Mouse (Mus musculus) intestine, embryonic 15.5 days (tissue): ENCODE data around the gene Gpr179. TPM values are rescaled to one million over a fixed set of nuclear protein-coding genes. Genes with fewer than 3 reads are reported as not detected.
"Not testable (repeated sequence)": the region's sequence is repeated elsewhere in the genome, so short reads cannot be mapped to it uniquely, and the experiment has no call there.

Experiments
- ATAC-seq: fragments of 200-750 bp; cut with Nextera tagmentation; 2 replicates; pipeline ENCODE4 v1.8.0; 2017; ENCODE audit warnings: moderate TSS enrichment, moderate library complexity
- H3K27ac ChIP-seq: fragments of 300-500 bp; sonication (generic); 2 replicates; pipeline ENCODE4 v1.5.1; 2015; ENCODE audit warnings: mild to moderate bottlenecking, inconsistent platforms
- H3K27me3 ChIP-seq: fragments of 300-500 bp; sonication (generic); replicated peaks from 2 replicates; pipeline ENCODE4 v1.6.1; 2015; ENCODE audit warnings: inconsistent platforms
- H3K36me3 ChIP-seq: fragments of 300-500 bp; sonication (generic); 2 replicates; pipeline ENCODE4 v1.6.1; 2015; ENCODE audit warnings: inconsistent platforms
- H3K4me1 ChIP-seq: fragments of 300-500 bp; sonication (generic); replicated peaks from 2 replicates; pipeline ENCODE4 v1.6.1; 2015; ENCODE audit warnings: inconsistent platforms
- H3K4me2 ChIP-seq: fragments of 300-500 bp; sonication (generic); replicated peaks from 2 replicates; pipeline ENCODE4 v1.6.1; 2015; ENCODE audit warnings: mild to moderate bottlenecking, inconsistent platforms
- H3K4me3 ChIP-seq: fragments of 300-500 bp; sonication (generic); replicated peaks from 2 replicates; pipeline ENCODE4 v1.5.1; 2015; ENCODE audit warnings: inconsistent platforms
- H3K9ac ChIP-seq: fragments of 300-500 bp; sonication (generic); 2 replicates; pipeline ENCODE4 v1.6.1; 2015; ENCODE audit warnings: inconsistent platforms
- H3K9me3 ChIP-seq: fragments of 300-500 bp; sonication (generic); 2 replicates; pipeline ENCODE4 v1.6.1; 2016; ENCODE audit warnings: inconsistent platforms
- WGBS: fragments of 180-500 bp; shearing (Covaris S2); methylation state at CpG from one replicate; pipeline ENCODE4 v1.1.7; 2015; 5-methylcytosine and 5-hydroxymethylcytosine counted together
- polyA plus RNA-seq: library from polyadenylated mRNA; unstranded; fragments of >200 nt; fragmentation: Nextera tagmentation; extraction: Ambion mirVana; gene quantifications from 2 replicates; pipeline ENCODE4 v1.2.1, GENCODE M21; 2015

The Gpr179 gene
- polyA plus RNA-seq, 1 experiment from 2014 or later: 0.20 TPM

DNA sequence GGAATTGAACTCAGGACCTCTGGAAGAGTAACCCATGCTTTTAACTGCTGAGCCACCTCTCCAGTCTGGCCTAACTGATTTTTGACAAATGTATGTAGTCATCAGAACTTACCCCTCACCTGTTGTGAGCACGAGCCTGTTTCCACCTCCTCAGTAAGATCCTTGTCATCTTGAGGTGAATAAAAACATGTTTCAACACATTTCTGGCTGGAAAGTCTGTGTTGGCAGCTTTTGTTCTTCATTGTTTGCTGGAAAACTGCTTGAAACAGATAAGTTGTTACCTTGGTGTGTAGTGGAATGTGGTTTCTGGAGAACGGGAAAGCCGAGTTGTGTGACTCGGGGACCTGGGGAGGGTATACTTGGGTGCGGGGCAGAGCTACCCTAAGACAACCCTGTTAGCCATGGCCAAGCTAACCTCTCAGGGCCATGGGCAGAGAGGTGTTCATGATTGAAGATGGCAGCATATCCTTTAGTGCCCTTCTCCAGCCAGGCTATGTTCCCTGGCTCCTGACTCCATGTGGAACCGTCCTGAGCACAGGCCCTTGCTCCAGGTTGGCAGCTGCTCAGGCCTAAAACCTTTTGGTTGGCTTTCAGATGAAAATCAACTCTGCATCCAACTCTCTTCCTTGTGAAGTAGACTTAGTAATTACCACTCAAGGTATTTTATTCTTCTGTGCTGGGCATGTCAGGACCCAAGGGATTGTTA is 20.4 kb upstream of the Gpr179 start:
- 87% methylated on average over 6 of the region's 6 CpGs for WGBS
- ATAC-seq: no peak
- no peak overlapping the region for H3K9ac ChIP-seq
- 0 out of 2 replicates have a peak, but pooled peaks cover 3% of the 10 kb centered on the region for H3K4me1 ChIP-seq
- H3K27ac ChIP-seq: no peak overlapping the region
- no peaks in the 10 kb centered on the region for H3K27me3 ChIP-seq
- H3K9me3 ChIP-seq: no peaks in the 10 kb centered on the region
- H3K4me3 ChIP-seq: no peak overlapping the region
- no peaks in the 10 kb centered on the region for H3K36me3 ChIP-seq
- H3K4me2 ChIP-seq: no peak overlapping the region

DNA sequence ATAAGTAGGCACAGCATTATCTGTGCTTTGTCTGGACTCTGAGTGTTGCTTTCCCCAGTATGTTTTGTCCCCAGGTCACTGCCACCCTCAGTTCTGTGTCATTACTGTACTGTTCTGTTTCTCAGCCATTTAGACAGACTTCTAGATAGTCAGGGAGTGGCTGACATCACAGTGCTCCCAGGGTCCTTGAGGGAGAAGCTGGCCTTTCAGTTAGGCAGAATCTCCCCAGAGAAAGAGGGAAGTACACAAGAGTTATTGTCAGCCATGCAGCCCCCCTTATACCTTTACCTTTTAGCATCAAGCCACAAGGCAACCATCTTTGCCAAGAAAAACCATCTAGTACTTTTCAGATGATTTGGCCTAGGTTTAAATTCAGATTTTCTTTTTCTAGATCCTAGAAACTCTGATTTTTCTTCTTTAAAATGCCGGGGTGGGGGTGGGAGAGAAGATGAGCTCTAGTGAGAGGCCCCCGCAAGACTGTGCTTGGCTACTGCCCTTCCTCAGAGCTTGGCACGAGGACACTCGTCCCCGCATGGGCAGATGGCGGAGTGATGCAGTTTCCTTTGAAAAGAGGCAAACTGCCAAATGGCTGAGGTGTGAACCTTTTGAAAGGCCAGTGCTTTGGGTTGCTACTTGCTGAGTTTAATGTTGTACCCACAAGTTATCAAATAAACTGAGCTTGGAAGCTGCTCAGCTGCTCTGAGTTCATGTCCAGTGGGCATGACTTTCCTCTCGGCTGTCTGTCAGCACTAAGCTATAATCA is 18.6 kb upstream of the Gpr179 start:
- no peak for ATAC-seq
- Histone ChIP-seq H3K9me3 (no peaks in the 10 kb centered on the region), H3K4me2 (no peak overlapping the region), H3K27ac (no peak overlapping the region), H3K27me3 (no peaks in the 10 kb centered on the region), H3K9ac (no peak overlapping the region), H3K4me1 (0 out of 2 replicates have a peak, but pooled peaks cover 3% of the 10 kb centered on the region), H3K36me3 (no peaks in the 10 kb centered on the region), H3K4me3 (no peak overlapping the region)
- 77% methylated on average over 7 of the region's 7 CpGs for WGBS

DNA sequence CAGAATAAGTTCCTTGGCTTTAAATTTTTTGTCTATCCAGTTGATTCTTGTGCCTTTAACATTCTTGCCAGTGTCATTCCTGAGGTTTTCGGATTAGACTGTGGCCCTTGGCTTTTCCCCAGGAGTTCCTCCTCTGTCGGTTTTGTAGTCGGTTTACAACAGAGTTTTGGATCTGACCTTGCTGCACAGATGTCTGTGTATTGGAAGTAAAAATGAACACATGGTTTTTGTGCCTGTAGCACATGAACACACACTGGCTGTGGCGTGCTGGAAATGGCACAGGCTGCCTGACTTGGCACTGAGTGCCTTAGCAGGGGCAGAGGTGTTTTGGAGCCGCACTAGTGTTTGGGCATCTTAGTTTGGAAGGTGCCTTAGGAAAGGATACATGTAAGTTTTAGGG is 16.6 kb upstream of the Gpr179 start:
- H3K36me3 ChIP-seq: no peaks in the 10 kb centered on the region
- H3K27ac ChIP-seq: no peak overlapping the region
- WGBS: 86% methylated on average over 5 of the region's 5 CpGs
- H3K4me3 ChIP-seq: no peak overlapping the region
- peaks cover 10% of the 10 kb centered on the region; the same call in 1 of the 2 replicates for H3K4me1 ChIP-seq
- ATAC-seq: no peak
- no peak overlapping the region for H3K4me2 ChIP-seq
- H3K9ac ChIP-seq: no peak overlapping the region
- no peaks in the 10 kb centered on the region for H3K9me3 ChIP-seq
- H3K27me3 ChIP-seq: no peaks in the 10 kb centered on the region

DNA sequence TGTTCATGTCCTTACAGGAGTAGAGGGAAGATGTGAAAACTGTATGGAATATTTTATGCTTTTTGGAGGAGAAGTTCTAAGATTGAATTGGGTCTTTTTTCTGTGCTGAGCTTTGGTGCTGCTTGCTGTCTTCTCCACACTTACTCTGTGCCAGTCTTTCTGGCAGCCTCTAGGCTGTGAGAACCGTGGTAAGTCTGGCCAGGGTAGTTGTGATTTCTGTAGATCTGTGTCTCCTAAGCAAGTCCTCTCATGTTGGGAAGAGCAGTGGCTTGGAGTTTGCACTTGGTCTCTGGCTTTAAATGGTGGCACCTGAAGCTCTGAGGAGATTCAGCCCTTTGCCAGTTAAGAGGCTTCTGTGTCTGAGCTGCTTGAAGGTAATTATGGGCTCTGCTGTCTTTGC is 13.7 kb upstream of the Gpr179 start:
- H3K4me2 ChIP-seq: 0 out of 2 replicates have a peak overlapping the region, but pooled peaks have one; percentile 0

DNA sequence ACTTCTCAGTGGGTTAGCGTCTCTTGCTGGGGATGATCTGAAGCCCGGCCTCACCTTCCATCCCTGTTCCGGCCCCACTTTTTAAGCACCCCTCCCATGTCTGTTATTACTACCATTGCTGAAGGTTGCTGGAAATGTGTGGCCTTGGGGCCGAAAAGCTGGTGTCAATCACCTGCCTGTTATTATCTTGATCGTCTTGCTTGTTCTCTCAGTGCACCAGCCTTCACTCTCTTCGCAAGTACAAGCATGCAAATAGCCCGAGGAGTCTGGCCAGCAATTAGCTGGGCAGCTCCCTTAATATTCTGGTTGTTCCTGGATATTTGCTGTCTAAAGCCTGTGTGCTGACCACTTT is 11.7 kb upstream of the Gpr179 start:
- Histone ChIP-seq H3K4me3 (peak overlapping the region; percentile 98), H3K27me3 (no peaks in the 10 kb centered on the region), H3K4me1 (peaks cover 13% of the 10 kb centered on the region; the same call in 1 of the 2 replicates), H3K27ac (no peak overlapping the region), H3K9ac (peak overlapping the region; percentile 96), H3K9me3 (no peaks in the 10 kb centered on the region), H3K36me3 (no peaks in the 10 kb centered on the region), H3K4me2 (peak overlapping the region; percentile 89)
- no peak for ATAC-seq
- 1% methylated on average over 7 of the region's 7 CpGs for WGBS

More for the DNA sequence above, 13.7 kb upstream of the Gpr179 start:
- Histone ChIP-seq H3K27me3 (no peaks in the 10 kb centered on the region), H3K36me3 (no peaks in the 10 kb centered on the region), H3K9me3 (no peaks in the 10 kb centered on the region), H3K27ac (no peak overlapping the region), H3K4me3 (no peak overlapping the region), H3K9ac (no peak overlapping the region), H3K4me1 (peaks cover 14% of the 10 kb centered on the region; the same call in 1 of the 2 replicates)
- WGBS: 68% methylated on average over 1 of the region's 1 CpGs
- no peak for ATAC-seq

DNA sequence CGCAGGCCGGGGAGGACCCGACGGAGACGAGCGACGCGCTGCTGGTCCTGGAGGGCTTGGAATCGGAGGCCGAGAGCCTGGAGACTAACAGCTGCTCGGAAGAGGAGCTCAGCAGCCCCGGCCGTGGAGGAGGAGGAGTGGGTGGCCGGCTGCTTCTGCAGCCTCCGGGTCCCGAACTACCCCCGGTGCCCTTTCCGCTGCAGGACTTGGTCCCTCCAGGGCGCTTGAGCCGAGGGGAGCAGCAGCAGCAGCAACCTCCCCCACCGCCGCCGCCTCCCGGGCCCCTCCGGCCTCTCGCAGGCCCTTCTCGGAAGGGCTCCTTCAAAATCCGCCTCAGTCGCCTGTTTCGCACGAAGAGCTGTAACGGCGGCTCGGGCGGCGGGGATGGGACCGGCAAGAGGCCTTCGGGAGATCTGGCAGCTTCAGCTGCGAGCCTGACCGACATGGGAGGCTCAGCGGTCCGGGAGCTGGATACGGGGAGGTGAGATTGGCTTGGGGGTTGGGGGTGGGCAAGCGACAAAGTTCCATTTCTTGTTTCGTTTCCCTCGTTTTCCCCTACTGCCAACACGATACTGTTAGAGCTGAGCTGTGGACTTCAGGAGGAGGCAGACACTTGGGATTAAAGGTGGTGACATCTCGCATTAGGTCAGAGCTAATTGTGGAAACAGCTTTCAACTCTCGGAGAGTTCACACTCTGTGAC is 11.2 kb upstream of the Gpr179 start:
- peak overlapping the region; percentile 98 for H3K4me3 ChIP-seq
- no peaks in the 10 kb centered on the region for H3K27me3 ChIP-seq
- H3K4me1 ChIP-seq: peaks cover 11% of the 10 kb centered on the region; the same call in 1 of the 2 replicates
- H3K27ac ChIP-seq: peak overlapping the region; percentile 82
- H3K36me3 ChIP-seq: no peaks in the 10 kb centered on the region
- peak; percentile 19 for ATAC-seq
- under 1% methylated on average over 49 of the region's 49 CpGs for WGBS
- H3K9ac ChIP-seq: peak overlapping the region; percentile 96
- H3K4me2 ChIP-seq: peak overlapping the region; percentile 89
- H3K9me3 ChIP-seq: no peaks in the 10 kb centered on the region

DNA sequence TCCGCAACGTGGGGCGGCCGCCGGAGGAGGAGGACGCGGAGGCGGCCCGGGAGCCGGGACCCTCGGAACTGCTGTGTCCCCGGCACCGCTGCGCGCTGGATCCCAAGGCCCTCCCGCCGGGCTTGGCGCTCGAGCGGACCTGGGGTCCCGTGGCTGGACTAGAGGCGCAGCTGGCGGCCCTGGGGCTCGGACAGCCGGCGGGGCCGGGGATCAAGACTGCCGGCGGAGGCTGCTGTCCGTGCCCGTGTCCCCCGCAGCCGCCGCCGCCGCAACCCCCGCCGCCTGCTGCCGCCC is 10.7 kb upstream of the Gpr179 start:
- H3K27me3 ChIP-seq: no peaks in the 10 kb centered on the region
- H3K4me2 ChIP-seq: peak overlapping the region; percentile 89
- peak; percentile 58 for ATAC-seq
- H3K9me3 ChIP-seq: no peaks in the 10 kb centered on the region
- no peaks in the 10 kb centered on the region for H3K36me3 ChIP-seq
- peak overlapping the region; percentile 98 for H3K4me3 ChIP-seq
- H3K27ac ChIP-seq: peak overlapping the region; percentile 82
- WGBS: 0% methylated on average over 30 of the region's 39 CpGs
- H3K9ac ChIP-seq: peak overlapping the region; percentile 96
- peaks cover 11% of the 10 kb centered on the region; the same call in 1 of the 2 replicates for H3K4me1 ChIP-seq

DNA sequence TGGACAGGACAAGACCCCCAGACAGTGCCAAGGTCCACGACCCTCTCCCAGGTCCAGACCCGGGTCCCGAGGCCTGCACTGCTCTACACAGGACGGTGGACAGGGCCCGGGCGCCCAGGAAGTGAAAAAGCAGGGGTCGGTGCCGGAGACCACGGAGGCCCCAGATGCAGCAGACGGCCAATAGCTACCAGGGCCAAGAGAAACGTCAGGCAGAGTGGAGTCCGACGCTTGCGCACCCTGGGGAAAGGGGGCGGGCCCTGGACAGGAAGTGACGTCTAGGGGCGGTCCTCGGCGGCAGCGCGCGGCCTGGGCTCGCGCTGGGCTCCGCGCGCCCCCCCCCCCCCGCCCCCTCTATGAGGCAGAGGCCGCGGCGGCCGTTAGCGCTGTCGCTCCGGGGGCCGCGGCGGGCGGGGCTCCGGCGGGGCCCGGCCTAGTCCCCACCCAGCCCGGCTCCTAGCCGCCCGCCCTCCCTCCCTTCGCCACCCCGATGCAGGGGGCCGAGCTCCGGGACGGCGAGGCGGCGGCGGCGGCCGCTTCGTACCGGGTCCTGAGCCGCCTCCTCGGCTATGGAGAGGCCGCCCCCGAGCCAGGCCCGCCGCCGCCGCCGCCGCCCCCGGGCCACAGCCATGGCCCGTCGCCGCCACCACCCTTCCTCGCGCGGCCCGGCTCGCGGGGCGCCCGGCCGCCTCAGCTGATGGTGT is 10.2 kb upstream of the Gpr179 start, which contains the start of gene Socs7:
TSS of gene Socs7 (plus strand) at position 604 of the 701 bp plus-strand sequence.
- peaks cover 11% of the 10 kb centered on the region; the same call in 1 of the 2 replicates for H3K4me1 ChIP-seq
- no peaks in the 10 kb centered on the region for H3K36me3 ChIP-seq
- peak within 1 kb of the TSS; percentile 98 for H3K4me3 ChIP-seq
- under 1% methylated on average over 24 of the region's 81 CpGs for WGBS
- no peaks in the 10 kb centered on the region for H3K27me3 ChIP-seq
- H3K4me2 ChIP-seq: peak within 1 kb of the TSS; percentile 89
- no peaks in the 10 kb centered on the region for H3K9me3 ChIP-seq
- peak; percentile 96 for ATAC-seq
- peak within 1 kb of the TSS; percentile 84 for H3K27ac ChIP-seq
- peak within 1 kb of the TSS; percentile 96 for H3K9ac ChIP-seq

DNA sequence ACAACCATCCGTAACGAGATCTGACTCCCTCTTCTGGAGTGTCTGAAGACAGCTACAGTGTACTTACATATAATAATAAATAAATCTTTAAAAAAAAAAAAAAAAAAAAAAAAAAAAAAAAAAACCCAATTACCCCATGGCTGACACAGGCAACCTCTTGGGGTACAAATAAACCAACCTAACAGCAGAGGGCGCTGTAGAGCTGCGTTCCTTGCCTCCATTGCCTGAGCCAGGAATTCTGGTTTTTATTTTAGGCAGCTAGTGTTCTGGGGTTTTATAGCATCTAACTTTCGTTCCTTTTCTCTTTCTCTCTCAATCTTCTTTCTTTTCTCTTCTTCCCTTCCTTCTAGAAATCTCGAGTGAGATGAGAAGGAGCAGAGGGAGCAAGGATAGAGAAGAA is 5.8 kb upstream of the Gpr179 start:
- H3K4me3 ChIP-seq, H3K27ac ChIP-seq, H3K27me3 ChIP-seq, H3K36me3 ChIP-seq, H3K9ac ChIP-seq, H3K4me1 ChIP-seq, H3K4me2 ChIP-seq, ATAC-seq, H3K9me3 ChIP-seq: not testable (repeated sequence)
- WGBS: 15% methylated on average over 6 of the region's 6 CpGs

DNA sequence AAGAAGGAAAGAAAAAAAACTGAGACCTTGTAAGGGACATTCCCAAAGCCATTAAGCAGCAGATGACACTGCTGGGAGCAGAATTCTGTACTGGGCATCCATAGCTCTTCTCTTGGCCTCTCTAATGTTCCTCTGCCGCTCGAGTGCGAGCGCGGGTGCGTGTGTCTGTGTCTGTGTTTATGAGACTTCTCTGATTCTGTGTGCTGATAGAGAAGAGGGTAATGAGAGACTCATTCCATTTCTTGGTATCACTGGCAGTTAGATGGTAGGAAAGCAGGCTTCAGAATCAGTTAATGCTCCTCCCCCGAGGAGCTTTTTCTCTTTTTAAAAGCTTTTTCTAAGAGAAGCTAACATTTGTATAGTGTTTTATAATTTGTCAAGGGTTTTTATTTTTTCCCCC is 3.4 kb upstream of the Gpr179 start:
- no peaks in the 10 kb centered on the region for H3K9me3 ChIP-seq
- H3K4me3 ChIP-seq: no peak overlapping the region
- H3K27me3 ChIP-seq: no peaks in the 10 kb centered on the region
- ATAC-seq: no peak
- H3K4me2 ChIP-seq: no peak overlapping the region
- peaks cover 3% of the 10 kb centered on the region; the same call in 1 of the 2 replicates for H3K4me1 ChIP-seq
- no peaks in the 10 kb centered on the region for H3K36me3 ChIP-seq
- H3K9ac ChIP-seq: no peak overlapping the region
- H3K27ac ChIP-seq: no peak overlapping the region
- 86% methylated on average over 7 of the region's 7 CpGs for WGBS

DNA sequence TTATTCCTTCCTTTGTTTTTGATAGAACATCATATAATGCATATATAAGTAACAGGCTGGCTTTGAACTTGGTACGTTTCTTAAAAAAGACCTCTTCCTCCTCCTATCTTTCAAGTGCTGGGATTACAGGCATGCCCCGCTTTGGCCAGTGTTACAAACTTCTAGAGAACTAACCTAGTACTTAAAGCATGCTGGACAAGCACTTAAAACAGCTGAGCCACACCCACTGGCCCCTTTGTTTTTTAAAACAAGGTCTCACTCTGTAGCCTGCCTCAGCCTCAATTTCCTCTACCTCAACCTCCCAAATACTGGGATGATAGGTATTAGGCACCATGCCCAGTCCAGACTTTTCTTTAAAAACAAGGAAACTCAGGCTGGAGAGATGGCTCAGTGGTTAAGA is 2.8 kb upstream of the Gpr179 start:
- H3K36me3 ChIP-seq: no peaks in the 10 kb centered on the region
- WGBS: 70% methylated on average over 2 of the region's 2 CpGs
- no peak overlapping the region for H3K27ac ChIP-seq
- H3K9ac ChIP-seq: no peak overlapping the region
- H3K4me2 ChIP-seq: no peak overlapping the region
- H3K4me1 ChIP-seq: peaks cover 8% of the 10 kb centered on the region
- H3K4me3 ChIP-seq: no peak overlapping the region
- H3K9me3 ChIP-seq: no peaks in the 10 kb centered on the region
- H3K27me3 ChIP-seq: no peaks in the 10 kb centered on the region
- ATAC-seq: no peak
